Mouse (Mus musculus) C3H10T1/2 (cell line): Measurements from ENCODE around the gene Nat9. TPM values are rescaled to one million over a fixed set of nuclear protein-coding genes. Genes with fewer than 3 reads are reported as not detected.

ENCODE experiments used
- polyA plus RNA-seq, 2 experiments: library from polyadenylated mRNA; unstranded; fragments of >200 nt; fragmentation: generic; extraction: Trizol; gene quantifications; one replicate each; pipeline ENCODE4 v1.2.1; 2012; ENCODE audit warnings: missing spikeins in 2 of 2

Gene Nat9
- 10 to 100 TPM; 19.1 to 27.4 TPM for polyA plus RNA-seq

GRCm38 (mm10) chr11:115187693-115188092, at the start of gene Nat9:
TSS of gene Nat9 (minus strand) at chr11:115187859.

GRCm38 (mm10) chr11:115187224-115187639, 427 bp downstream of the Nat9 start, which contains the start of gene Tmem104:
TSS of gene Tmem104 (plus strand) at chr11:115187487.

GRCm38 (mm10) chr11:115162832-115163480, 24.7 kb downstream of the Nat9 start, which contains the start of gene Slc9a3r1:
TSS of gene Slc9a3r1 (plus strand) at chr11:115163341.

GRCm38 (mm10) chr11:115133800-115134199, 53.9 kb downstream of the Nat9 start, which contains the start of gene Cd300lf:
TSS of gene Cd300lf (minus strand) at chr11:115133992.

Other genes with a start within 250 kb of the Nat9 start
- gene Cd300c, start 218.7 kb downstream of the Nat9 start, polyA plus RNA-seq = not detected
- not detected for gene Cd300ld, start 197.9 kb downstream of the Nat9 start, polyA plus RNA-seq
- not detected for gene Cd300c2, start 186.0 kb downstream of the Nat9 start, polyA plus RNA-seq
- not detected for gene Cd300ld2, start 171.7 kb downstream of the Nat9 start, polyA plus RNA-seq
- not detected for gene Cd300ld4, start 160.8 kb downstream of the Nat9 start, polyA plus RNA-seq
- not detected for gene Cd300ld5, start 150.1 kb downstream of the Nat9 start, polyA plus RNA-seq
- not detected for gene Cd300ld3, start 139.4 kb downstream of the Nat9 start, polyA plus RNA-seq
- gene Cd300e, start 125.7 kb downstream of the Nat9 start, polyA plus RNA-seq = not detected
- under 1 TPM; 0.01 to 0.07 TPM for gene Rab37, start 96.4 kb downstream of the Nat9 start, polyA plus RNA-seq
- gene Cd300lf, start 53.9 kb downstream of the Nat9 start, polyA plus RNA-seq = not detected
- 10 to 100 TPM; 13.5 to 58.4 TPM for gene Slc9a3r1, start 24.5 kb downstream of the Nat9 start, polyA plus RNA-seq
- gene Tmem104, start 372 bp downstream of the Nat9 start, polyA plus RNA-seq = 1 to 10 TPM; 3.2 to 9.7 TPM
- gene Grin2c, start 79.4 kb upstream of the Nat9 start, polyA plus RNA-seq = not detected
- 10 to 100 TPM; 15.6 to 23.1 TPM for gene Fdxr, start 89.2 kb upstream of the Nat9 start, polyA plus RNA-seq
- under 1 TPM in 1 of 2 experiments, not detected in 1; 0.05 TPM for gene Fads6, start 109.8 kb upstream of the Nat9 start, polyA plus RNA-seq
- gene Otop2, start 119.3 kb upstream of the Nat9 start, polyA plus RNA-seq = under 1 TPM in 1 of 2 experiments, not detected in 1; 0.06 TPM
- gene Ush1g, start 134.2 kb upstream of the Nat9 start, polyA plus RNA-seq = under 1 TPM; 0.11 to 0.34 TPM
- not detected for gene Otop3, start 146.9 kb upstream of the Nat9 start, polyA plus RNA-seq
- gene Hid1, start 179.9 kb upstream of the Nat9 start, polyA plus RNA-seq = 1 to 10 TPM; 1.9 to 7.6 TPM
- 10 to 100 TPM in 1 of 2 experiments, 1 to 10 TPM in 1; 6.5 to 16.4 TPM for gene Cdr2l, start 194.1 kb upstream of the Nat9 start, polyA plus RNA-seq
- 100 to 1,000 TPM; 204 to 411 TPM for gene Mrpl58, start 215.9 kb upstream of the Nat9 start, polyA plus RNA-seq
- 100 to 1,000 TPM; 816 to 966 TPM for gene Atp5h, start 232.1 kb upstream of the Nat9 start, polyA plus RNA-seq
- gene Kctd2, start 232.3 kb upstream of the Nat9 start, polyA plus RNA-seq = 10 to 100 TPM; 24.1 to 58.3 TPM